Mouse (Mus musculus) spleen, adult 18-20 months (tissue): Measurements from ENCODE around the gene Prtn3.

Source experiments
- DNase-seq, 2 experiments: peaks; one replicate each; pipeline ENCODE4 v3.0.0; 2022; ENCODE audit warnings: mixed read lengths in 2 of 2

Gene Prtn3

DNA sequence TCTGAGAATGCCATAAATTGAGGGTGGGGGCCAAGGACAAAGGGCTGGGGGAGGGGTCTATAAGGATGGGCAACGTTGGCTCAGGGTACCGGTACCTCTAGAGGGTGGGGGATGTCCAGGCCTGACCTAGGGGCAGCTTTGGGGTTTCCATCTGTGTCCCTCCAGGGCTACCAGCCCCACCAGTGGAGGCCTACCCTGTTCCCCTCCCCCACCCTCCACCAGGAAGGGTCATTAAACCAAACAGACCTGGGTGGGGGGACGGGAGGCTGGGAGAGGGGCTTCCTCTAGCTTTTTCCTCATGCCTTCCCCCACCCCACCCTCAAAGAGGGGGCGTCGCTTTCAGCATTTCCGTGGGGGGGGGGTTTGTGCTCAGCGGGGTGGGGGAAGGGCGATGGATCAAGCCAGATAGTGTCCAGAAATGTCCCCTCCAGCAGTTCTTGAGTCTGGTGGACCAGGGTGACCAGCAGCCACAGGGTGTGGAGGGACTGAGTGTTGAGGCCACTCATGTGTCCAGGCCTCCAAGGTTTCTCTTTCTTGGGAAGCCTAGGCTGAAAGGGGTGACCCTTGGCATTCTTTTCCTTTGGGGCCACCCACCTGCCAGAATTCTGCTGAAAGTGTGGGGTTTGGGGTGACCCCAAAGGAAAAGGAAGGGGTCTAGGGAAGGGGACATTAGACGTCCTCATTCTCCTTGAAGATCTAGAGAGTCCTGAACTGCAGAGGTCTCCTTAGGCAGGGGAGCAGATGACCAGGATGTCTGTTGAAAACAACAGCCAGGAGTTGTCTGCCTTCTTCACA lies 54.8 kb downstream of the Prtn3 start:
- no peak for DNase-seq

DNA sequence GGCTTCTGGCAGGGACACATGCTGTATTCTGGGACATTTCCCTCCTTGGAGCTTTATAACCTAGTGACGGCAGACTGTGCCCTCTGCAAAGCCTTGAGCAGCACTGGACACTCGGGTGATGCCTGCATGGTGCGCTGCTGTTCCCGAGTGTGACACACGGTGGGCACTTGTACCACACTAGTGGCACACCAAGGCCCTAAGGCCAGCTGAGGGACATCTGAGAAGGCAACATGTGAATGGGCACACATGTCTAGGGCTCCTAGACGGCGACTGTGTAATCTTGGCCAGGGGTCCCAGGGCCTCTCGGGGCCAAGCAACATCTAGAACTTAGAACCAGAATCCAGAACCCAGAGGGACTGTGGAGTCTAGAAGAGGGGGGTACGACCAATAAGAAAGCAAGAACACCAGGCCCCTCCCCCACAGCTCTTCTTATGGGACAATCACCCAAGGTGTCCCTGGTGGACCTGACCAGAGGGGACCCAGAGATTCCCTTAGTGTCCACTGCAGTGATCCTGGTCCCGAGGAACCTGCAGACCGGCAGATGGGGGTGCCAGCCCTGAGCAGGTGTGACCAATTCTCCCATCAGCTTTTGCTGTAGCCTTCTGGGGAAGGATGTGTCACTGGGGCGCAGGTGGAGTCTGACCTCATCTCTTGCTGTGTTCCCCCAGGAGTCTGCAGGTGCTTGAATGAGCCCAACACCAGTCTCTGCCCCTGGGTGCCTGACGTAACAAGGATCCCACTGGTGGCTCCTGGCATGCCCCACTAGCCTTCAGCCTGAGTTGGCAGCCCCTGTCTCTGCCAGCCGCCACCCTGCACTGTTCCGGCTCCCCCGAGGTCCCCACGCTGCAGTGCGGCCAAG lies 55.9 kb downstream of the Prtn3 start:
- no peak for DNase-seq

DNA sequence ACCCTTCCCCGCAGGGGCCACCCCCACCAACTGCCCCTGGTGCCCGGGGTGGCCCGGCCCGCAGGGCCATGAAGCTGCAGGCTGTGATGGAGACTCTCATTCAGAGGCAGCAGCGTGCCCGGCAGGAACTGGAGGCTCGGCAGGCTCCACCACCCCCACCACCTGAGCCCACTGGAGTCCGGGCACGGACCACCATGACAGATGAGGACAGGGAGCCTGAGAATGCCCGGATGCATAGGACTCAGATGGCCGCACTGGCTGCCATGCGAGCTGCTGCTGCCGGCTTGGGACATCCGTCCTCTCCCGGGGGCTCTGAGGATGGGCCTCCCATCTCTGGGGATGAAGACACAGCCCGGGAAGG lies 56.5 kb downstream of the Prtn3 start:
- no peak for DNase-seq

DNA sequence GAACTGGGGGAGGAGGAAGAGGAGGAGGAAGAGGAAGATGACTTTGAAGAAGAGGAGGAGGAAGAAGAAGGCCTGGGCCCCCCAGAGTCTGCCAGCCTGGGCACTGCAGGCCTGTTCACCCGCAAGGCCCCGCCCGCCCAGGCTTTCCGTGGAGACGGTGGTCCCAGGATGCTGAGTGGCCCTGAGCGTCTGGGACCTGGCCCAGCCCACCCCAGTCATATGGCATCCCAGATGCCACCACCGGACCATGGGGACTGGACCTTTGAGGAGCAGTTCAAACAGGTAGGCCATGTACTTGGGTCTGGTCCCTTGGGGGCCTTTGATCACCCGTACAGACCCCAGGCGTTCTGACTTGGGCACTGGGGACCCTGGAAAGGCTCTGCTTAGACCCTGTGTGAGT lies 57.5 kb downstream of the Prtn3 start:
- DNase-seq: no peak

DNA sequence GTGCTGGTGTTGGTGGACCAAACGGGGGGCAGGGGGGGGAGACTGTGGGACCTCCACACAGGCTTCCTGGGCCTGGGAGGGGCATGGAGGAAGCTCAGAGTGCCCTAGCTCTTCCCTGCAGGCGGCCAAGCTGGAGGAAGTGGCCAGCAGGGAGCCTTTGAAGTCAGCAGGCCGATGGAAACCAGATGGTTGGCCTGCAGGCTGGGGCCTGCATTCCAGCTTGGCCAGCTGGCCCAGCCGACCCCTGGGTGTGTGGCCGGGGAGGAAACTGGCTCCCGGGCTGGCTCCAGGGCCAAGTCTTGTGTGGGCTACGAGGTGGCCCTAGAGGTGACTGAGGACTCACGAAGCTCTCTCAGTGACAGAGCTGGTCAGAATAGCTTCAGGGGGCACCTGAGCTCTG lies 58.5 kb downstream of the Prtn3 start:
- DNase-seq: no peak
